Mouse (Mus musculus) left cerebral cortex, adult 11 months (tissue): Measurements from ENCODE around the gene Olfr1513.
"Not testable (repeated sequence)": the region's sequence is repeated elsewhere in the genome, so short reads cannot be mapped to it uniquely, and the experiment has no call there.

Source experiments
- DNase-seq: peaks from one replicate; pipeline ENCODE4 v3.0.0; 2022; ENCODE audit warnings: low spot score

Gene Olfr1513

GRCm38 (mm10) chr14:52310343-52310742, 45.9 kb downstream of the Olfr1513 start:
- DNase-seq = not testable (repeated sequence)

- no peak for DNase-seq
Observed at GRCm38 (mm10) chr14:52306100-52306499, 50.1 kb downstream of the Olfr1513 start.

- DNase-seq = peak; percentile 86
Observed at GRCm38 (mm10) chr14:52304644-52305271, 51.5 kb downstream of the Olfr1513 start, which contains the start of gene Mettl3. TSS of gene Mettl3 (minus strand) at chr14:52305128.

- DNase-seq = not testable (repeated sequence)
Observed at GRCm38 (mm10) chr14:52303517-52303916, 52.7 kb downstream of the Olfr1513 start.
